Mouse (Mus musculus) heart, postnatal 14 days (tissue): ENCODE measurements around the gene Prdm16. TPM values are rescaled to one million over a fixed set of nuclear protein-coding genes. Genes with fewer than 3 reads are reported as not detected.

Experiments
- DNase-seq, 2 experiments: peaks; one replicate each; pipeline ENCODE4 v3.0.0; 2021 to 2022
- intact Hi-C: fragments of 180-260 bp; cut with DNase I; formaldehyde crosslinking; loops from one replicate; pipeline ENCODE4 v1.15.1; 2025
- total RNA-seq, 2 experiments: library from RNA; stranded (reverse); gene quantifications; 2 replicates each; pipeline ENCODE4 v1.2.3; 2021

Gene Prdm16
- total RNA-seq, 2 experiments from 2014 or later, result 15.7 to 18.0 TPM

DNA sequence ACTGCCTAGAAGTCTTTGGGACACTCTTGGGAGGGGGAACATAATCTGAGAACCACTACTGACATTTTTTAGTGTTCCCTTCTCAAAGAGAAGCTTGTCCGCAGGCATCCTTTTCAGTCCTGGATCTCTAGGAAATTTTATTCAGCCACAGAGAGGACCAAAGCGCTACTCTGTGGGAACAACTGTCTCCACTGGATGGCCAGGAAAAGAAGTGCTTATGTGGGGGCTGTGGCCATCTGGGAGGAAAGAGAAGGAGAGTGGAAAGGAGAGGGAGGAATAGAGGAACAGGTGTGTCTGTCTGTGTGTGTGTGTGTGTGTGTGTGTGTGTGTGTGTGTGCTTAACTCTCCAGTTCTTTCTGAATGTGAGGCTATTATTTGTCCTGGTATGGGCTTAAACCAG is 271.9 kb downstream of the Prdm16 start:
- DNase-seq, result no peak
- intact Hi-C loops, result no loop called here

DNA sequence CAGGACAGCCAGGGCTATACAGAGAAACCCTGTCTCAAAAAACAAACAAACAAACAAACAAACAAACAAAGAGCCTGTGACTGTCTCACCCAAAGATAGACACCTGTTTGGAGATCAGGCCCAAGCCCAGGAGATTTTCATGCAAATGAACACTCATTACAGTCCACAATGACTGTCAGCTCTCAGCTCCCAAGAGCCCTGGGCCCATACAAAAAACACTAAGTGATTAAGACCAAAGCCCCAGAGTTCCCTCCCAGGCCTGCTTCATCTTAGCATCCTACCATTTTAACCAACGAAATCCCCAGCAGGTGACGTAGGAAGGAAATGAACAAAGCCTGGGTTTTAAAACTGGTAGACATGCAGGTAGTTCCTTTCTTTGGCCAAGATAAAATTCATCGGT is 275.8 kb downstream of the Prdm16 start:
- intact Hi-C loops, result no loop called here
- DNase-seq, result no peak

DNA sequence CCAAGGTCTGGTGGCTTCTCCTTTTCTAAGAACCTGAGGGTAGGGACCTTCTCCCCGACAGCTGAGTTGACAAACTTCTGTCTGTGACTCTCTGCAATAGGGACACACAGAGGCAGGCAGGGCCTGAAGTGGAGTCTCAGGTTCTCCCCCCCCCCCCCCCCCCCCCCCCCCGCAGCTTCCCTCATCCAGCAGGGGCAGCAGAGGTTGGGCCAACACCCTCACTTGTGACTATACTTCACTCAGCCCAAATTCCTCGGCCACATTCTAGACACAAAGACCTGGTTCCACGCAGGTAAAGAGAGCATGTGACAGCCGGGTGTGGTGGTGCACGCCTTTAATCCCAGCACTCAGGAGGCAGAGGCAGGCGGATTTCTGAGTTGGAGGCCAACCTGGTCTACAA is 276.2 kb downstream of the Prdm16 start:
- no peak for DNase-seq
- intact Hi-C loops, result no loop called here

DNA sequence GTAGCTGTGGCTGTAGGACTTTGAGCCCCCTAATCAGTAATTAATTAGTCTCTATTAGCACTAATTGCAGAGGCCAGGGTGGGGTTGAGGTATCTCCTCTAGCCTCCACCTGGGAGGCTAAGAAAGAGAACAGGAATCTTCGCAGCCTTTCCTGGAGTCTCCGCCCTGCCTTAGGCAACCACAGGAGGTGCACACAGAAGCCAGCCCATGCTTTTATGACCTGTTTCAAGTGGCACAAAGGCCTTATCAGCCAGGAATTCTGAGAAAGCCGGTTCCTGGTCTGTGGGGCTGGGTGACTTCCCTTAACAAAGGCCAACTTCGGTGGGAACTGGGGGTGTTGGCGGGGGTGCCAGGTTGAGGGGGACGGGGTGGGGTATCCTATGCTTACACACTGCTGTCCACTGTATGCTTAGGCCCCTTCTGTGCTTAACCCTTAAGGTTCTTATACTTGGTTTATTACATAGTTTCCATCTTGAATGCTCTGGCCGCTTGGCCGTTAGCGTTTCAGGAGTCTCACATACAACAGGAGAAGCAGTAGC is 276.8 kb downstream of the Prdm16 start:
- intact Hi-C loops, result no loop called here
- no peak for DNase-seq

DNA sequence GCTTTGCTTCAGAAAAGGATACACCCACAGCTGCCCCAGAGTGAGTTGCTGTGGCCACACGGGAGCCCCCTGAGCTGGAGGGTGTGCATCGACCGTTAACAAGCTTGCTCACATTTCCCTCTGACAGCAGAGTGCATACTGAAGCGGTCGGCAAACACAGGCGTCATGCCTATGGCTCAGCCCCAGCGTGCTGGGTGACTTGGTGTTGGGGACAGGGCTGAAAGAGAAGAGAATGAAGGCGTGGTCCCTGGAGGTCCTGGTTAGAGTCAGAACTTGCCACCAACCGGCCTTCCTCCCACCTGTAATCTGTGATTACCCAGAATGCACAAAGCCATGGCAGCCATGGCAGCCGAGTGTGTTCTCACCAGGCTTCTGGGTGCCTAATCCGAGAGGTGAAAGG is 277.9 kb downstream of the Prdm16 start:
- intact Hi-C loops, result no loop called here
- DNase-seq, result no peak

DNA sequence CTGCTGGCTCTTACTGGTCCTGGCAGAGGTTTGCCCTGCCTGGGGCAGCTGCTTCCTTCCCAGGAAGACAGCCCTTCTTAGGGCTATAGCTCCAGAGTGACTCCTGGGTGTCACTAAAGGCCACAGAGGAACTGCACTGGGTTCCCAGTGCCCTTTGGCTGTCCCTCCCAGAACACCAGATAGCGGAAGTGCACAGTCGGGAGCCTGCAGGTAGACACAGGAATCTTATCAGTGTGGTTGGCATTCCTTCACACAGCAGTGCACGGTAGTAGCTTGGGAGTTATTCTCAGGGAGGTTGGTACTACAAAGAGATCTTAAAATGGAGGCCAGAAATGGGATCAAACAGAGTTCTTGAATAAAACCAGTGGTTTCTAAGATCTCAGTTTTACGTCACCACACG is 278.3 kb downstream of the Prdm16 start:
- DNase-seq, result no peak
- intact Hi-C loops, result no loop called here

DNA sequence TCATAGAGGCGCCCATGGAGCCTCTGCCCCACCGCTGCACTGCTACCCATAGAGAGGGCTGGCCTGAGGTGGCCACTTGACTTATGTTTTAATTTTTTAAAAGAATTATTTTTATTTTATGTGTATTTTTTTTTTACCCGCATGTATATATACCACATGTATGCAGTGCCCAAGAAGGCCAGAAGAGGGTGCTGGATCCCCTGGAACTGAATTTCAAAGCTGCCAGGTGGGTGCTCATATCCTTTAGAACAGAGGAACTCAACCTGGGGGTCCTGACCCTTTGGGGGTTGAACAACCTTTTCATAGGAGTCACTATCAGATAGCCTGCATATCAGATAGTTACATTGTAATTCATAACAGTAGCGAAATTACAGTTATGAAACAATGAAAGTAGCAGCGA is 281.3 kb downstream of the Prdm16 start:
- intact Hi-C loops, result no loop called here
- no peak for DNase-seq

DNA sequence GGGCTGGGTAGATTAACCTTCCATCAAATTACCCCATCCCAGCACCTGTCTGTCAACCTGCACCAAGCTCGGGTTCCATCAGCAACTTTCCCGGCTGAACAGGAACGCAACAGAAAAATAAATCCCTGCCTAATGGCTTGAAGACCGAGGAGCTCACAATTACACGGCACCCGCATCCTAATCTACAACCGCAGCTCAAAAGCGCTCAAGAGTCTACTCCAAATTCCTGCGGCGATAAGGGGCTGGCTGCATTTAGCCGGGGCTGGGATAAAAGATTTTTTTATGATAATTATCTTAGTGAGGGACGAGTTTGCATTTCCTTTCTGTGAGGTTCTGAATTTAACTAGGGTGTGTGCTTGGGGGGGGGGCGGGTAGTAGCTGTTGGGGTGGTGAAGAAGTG is 284.4 kb downstream of the Prdm16 start:
- intact Hi-C loops, result no loop called here
- no peak for DNase-seq

DNA sequence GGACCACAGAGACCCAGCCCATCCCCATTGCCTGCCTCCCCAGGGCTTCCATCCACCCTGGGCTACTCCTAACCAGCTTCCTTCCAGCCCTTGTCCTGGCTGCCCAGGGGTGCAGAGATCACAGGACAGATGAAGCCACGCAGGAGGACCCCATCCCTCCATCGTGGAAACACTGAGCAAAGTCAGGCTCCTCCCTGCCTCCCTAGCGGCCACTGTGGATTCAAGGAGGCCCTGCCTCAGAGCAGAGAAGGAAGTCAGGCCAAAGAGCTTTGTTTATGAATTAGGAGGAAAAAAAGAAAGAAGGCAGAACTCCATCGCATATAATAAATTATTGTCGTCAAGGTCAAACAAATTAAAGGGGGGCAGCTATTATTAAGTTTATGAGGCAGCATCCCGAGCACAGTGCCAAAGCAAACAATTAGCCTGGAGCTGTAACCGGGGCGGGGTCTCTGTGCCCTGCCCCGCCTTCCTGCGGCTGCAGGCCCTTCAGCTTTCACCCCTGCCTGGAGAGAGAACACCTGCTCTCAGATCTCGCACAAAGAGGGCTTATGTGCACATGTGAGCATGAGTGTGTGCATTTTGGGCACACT is 288.4 kb downstream of the Prdm16 start:
- DNase-seq, result no peak
- intact Hi-C loops, result no loop called here

DNA sequence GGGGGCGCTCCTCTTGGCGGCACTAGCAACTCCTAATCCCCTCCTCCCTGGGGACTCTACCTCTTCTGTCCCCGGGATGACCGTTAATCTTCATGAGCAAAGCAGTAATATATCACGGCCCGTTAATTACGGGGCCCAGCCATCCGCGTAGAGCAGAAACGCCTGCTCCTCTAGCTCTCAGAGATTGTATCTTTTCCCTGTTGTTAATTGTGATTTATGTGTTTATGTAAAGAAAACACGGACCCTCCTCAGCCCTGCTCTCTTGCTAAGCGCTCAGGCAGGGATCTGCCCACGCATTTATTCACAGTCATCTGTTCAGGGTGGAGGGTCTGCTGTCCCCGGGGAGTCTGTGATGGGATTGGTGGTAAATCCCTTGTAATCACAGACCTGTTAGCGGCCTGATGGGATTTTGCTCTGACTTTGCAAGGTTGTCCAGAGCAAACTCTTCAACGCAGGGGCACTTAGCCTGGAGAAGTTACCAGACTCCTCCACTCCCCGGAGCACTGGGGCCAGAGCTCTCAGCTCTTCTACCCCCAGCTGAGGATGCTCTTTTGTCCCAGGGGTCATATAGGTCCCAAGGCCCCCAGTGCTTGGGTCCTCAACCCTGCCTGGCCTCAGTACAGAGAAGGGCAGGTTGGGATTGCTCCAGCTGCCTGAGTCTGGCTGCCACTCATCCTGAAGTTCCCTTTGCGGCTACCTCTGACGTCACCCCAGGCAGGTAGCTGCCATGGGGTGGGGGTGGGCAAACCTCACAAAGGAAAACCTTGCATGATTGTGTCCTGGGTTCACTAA is 289.7 kb downstream of the Prdm16 start:
- DNase-seq, result no peak
- intact Hi-C loops, result no loop called here

DNA sequence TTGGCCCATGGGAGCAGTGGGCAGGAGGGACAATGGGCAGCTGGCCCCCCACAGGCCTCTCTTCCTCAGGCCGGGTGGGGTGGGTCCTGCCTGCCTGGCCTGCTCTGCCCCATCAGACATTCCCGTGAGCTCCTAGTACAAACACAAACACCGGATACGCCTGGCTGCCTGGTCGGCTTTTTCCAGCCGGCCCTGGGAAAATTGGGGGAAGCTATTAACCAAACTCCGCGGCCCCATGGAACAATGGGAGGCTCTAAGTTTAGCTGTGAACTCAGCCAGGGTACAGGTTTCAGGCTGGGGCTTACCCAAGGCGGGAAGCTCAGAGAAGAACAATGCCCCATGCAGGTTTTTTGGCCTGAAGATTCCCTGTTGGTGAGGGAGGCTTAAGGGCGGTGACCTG is 300.0 kb downstream of the Prdm16 start:
- peak; percentile 50 to 60 for DNase-seq
- intact Hi-C loops, result no loop called here

DNA sequence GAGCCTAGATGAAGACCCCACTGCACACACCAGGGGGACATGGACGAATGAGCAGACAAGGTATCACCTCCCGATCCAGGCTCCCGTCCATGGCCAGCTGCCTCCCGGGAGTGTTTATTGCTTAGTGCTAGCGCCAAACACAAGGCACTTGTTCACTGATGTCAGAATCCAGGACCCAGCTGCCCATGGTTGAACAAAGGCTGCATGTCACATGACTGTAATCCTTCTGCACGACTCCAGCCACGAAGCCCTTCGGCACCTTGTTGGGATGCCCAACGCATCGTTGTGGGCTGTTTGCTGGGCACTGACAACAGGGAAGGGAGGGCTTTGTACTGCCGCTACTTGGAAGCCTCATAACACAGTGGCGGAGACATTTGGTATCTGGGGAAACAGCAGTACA is 300.9 kb downstream of the Prdm16 start, which contains the start of gene B230104I21Rik:
TSS of gene B230104I21Rik (plus strand) at position 367 of the 400 bp plus-strand sequence.
- intact Hi-C loops, result no loop called here

DNA sequence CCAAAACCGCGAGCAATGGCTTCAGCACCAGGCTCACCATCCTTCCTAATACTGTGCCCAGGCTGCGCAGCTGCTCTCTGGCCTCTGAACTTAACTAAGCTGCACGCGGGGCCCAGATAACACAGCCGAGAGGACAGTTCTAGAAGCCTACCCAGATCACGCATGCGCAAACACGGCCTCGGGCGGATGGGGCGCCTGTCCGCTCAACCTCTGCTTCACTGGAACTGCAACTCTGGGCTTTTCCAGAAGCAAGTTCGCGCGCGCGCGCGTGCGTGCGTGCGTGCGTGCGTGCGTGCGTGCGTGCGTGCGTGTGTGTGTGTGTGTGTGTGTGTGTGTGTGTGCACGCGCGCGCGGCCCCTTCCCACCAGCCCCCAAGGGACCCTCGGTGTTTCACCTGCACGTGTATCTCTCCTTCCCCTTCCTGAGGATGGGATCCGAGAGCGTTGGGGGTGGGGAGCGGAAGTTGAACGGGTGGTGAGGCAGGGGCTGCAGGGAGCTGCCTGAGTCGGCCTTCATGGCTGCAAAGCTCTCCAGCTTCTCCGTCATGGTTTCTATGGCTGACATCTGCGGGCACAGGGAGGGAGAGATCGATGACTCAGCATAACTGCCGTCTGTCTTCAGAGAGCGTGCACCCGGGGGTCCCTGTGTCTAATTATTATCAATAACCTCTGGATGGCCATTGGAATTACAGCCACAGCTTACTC is 301.8 kb downstream of the Prdm16 start:
- DNase-seq, result peak; percentile 59 to 61
- intact Hi-C loops, result no loop called here

More for the DNA sequence above, 300.9 kb downstream of the Prdm16 start, which contains the start of gene B230104I21Rik:
- no peak for DNase-seq

DNA sequence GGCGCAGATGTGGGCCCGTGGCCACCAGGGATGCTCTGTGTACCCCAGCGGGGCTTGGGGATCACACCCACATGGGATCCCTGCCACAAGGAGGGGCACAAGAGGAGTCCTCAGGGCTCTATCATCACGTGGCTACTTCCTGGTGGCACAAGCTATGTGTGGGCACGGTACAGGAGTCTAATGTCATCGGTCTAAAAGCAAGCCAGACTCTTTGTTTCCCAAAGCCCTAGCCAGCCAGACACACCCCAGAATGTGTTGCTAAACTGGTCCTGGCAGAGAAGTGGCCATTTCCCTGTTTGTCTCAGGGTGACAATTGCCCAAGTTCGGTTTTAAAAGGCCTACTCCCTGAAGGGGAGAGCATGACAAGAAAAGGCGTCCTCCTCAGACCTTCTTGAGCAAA is 303.4 kb downstream of the Prdm16 start:
- intact Hi-C loops, result no loop called here
- peak in 1 of 2 experiments; percentile 25 for DNase-seq

DNA sequence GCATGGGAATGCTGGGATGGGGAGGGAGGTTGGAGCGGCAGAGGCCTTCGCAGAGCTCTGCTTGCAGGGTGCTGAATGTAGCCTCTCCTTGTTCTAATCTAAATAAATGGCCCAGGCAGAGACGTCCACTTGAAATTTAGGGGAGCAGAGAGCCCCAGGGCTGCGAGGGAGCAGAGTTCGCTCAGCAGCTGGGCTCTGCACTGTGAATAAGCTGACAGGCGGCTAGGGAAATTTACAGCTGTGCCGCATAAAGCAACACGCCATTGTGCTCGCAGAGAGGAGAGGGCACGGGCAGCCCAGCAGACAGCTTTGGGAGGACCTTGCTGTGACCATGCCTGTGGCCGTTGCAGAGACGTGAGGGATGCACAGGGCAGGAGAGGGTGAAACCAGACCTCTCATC is 305.4 kb downstream of the Prdm16 start:
- intact Hi-C loops, result loop anchor here (2.0 kb wide), 1 partner anchor 304 kb away; no protein-coding TSS in a partner anchor
- DNase-seq, result no peak

DNA sequence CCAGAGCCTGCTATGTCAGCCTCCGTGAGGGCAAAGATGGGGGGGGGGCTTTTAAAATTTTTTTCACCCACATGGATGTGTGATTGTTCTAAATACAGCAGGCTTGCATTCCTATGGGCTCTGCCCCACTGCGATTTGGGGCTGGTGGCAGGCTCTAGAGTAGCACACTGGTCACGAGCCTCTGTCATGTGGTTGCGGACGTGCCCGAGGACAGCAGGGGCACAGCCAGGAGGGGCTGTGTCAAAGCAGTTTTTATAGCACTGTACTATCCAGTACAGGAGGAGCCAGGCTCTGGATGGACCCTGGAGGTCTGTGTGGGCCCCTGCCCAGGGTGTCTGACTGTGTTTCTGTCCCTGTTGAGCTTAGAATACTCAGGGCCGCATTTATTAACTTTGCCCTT is 306.7 kb downstream of the Prdm16 start:
- peak; percentile 41 to 49 for DNase-seq
- intact Hi-C loops, result loop anchor here (2.0 kb wide), 1 partner anchor 305 kb away; no protein-coding TSS in a partner anchor

DNA sequence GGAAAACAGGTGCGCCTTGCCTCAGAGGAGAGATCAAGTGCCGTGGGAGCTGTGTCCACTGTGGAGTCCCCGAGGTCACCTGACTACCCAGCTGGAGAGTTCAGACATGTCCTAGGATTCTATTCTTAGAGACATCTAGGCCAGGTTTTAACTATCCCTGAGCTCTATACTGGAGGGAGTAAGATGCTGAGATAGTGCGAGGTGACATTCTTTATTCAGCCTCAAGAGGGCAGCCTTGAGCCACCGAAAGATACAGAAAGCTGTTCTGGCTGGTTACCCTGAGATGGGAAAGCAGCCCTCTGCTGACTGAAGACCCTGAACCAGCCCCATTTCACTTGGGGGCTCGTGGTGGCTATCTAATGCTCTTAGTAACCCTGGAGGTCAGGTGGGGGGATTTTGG is 307.8 kb downstream of the Prdm16 start:
- DNase-seq, result peak; percentile 63 to 81
- intact Hi-C loops, result loop anchor here (2.0 to 10.0 kb wide), 5 partner anchors 62 to 498 kb away; no protein-coding TSS in a partner anchor

DNA sequence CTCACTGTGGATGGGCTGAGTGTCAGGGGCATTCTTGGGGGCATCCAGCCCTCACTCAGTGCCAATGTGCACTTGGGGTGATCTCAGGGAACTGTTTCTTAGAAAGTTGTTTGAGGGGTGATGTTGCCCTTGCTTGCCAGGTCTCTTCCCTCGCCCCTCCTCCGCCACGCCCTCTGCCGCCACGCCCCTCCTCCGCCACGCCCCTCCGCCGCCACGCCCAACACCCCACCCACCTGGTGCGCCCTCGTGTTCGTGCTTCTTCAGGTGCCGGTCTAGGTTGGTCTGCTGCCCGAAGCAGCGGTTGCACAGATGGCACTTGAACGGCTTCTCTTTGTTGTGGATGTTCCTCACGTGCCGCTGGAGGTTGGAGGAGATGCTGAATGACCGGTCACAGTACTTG is 308.2 kb downstream of the Prdm16 start:
- DNase-seq, result no peak
- intact Hi-C loops, result loop anchor here (2.0 to 10.0 kb wide), 5 partner anchors 62 to 499 kb away; no protein-coding TSS in a partner anchor

DNA sequence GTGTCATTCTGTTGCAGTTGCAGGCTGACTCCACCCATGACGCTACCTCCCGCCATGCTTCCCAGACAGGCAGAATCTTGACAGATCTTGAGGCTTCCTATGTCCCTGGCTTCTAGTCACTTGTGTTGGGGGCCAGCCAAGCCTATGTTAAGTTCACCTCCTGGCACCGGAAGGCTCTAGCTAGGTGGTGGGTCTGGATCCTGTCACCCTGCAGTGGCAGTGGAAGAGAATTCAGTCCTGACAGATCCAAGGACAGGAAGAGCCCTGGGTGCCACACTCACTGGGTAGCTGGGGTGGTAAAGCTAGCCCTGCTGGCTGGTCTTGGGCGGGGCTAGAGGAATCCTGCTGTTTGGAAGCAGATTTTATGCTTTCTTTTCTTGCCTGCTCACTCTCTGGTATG is 311.3 kb downstream of the Prdm16 start:
- no peak for DNase-seq
- intact Hi-C loops, result loop anchor here (5.0 to 10.0 kb wide), 3 partner anchors 432 to 502 kb away; no protein-coding TSS in a partner anchor

DNA sequence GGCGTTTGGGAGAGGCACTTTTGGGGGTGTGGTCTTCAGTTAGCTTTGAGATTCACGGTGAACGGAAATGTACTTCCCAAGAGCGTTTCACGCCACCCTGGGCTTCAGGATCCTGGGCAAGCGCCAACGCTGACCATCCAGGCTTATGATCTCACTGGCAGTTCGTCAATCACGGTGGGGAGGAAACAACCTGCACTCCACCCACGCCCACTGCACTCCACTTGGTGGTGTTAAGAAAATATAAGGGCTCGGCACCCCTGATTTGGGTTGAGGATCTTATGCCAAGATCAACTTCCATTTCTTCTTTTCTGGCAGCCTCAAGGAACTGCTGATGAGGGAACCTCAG is 323.1 kb downstream of the Prdm16 start:
- intact Hi-C loops, result no loop called here
- DNase-seq, result no peak
